Mouse (Mus musculus): Measurements from ENCODE around the gene Brinp2.

Brinp2 gene

GRCm38 (mm10) chr1:158356051-158356461 lies at the start of gene Brinp2:
Gene Brinp2, minus strand, starts transcription at chr1:158356326.
- DNase-seq (ENCODE audit: low read depth, low spot score) = no peak

- no peak for DNase-seq (ENCODE audit: low read depth, low spot score)
Measured at GRCm38 (mm10) chr1:158400898-158401297, 44.8 kb upstream of the Brinp2 start.

- no peak for DNase-seq (ENCODE audit: low read depth, low spot score)
Measured at GRCm38 (mm10) chr1:158397058-158397457, 40.9 kb upstream of the Brinp2 start.

- DNase-seq (ENCODE audit: low read depth, low spot score) = no peak
Measured at GRCm38 (mm10) chr1:158390693-158391092, 34.6 kb upstream of the Brinp2 start.

- no peak for DNase-seq (ENCODE audit: low read depth, low spot score)
Measured at GRCm38 (mm10) chr1:158388995-158389394, 32.9 kb upstream of the Brinp2 start.

GRCm38 (mm10) chr1:158386781-158387180 lies 30.7 kb upstream of the Brinp2 start:
- DNase-seq (ENCODE audit: low read depth, low spot score) = no peak

- DNase-seq (ENCODE audit: low read depth, low spot score) = no peak
Measured at GRCm38 (mm10) chr1:158385311-158385710, 29.2 kb upstream of the Brinp2 start.

- no peak for DNase-seq (ENCODE audit: low read depth, low spot score)
Measured at GRCm38 (mm10) chr1:158383210-158383609, 27.1 kb upstream of the Brinp2 start.

- no peak for DNase-seq (ENCODE audit: low read depth, low spot score)
Measured at GRCm38 (mm10) chr1:158382277-158382676, 26.2 kb upstream of the Brinp2 start.

GRCm38 (mm10) chr1:158364461-158364860 lies 8.3 kb upstream of the Brinp2 start:
- DNase-seq (ENCODE audit: low read depth, low spot score) = no peak

GRCm38 (mm10) chr1:158362292-158363101 lies 6.4 kb upstream of the Brinp2 start:
- no peak for DNase-seq (ENCODE audit: low read depth, low spot score)

GRCm38 (mm10) chr1:158361964-158362291 lies 5.8 kb upstream of the Brinp2 start, which contains the start of gene Astn1:
Gene Astn1, plus strand, starts transcription at chr1:158362273.
- no peak for DNase-seq (ENCODE audit: low read depth, low spot score)

GRCm38 (mm10) chr1:158355177-158356050 lies 712 bp downstream of the Brinp2 start:
- DNase-seq (ENCODE audit: low read depth, low spot score) = no peak

GRCm38 (mm10) chr1:158353656-158354371 lies 2.3 kb downstream of the Brinp2 start:
- no peak for DNase-seq (ENCODE audit: low read depth, low spot score)

GRCm38 (mm10) chr1:158343243-158343714 lies 12.8 kb downstream of the Brinp2 start:
- no peak for DNase-seq (ENCODE audit: low read depth, low spot score)

- DNase-seq (ENCODE audit: low read depth, low spot score) = no peak
Measured at GRCm38 (mm10) chr1:158328839-158329238, 27.3 kb downstream of the Brinp2 start.

- DNase-seq (ENCODE audit: low read depth, low spot score) = no peak
Measured at GRCm38 (mm10) chr1:158328126-158328525, 28.0 kb downstream of the Brinp2 start.

- DNase-seq (ENCODE audit: low read depth, low spot score) = no peak
Measured at GRCm38 (mm10) chr1:158323325-158323724, 32.8 kb downstream of the Brinp2 start.

- no peak for DNase-seq (ENCODE audit: low read depth, low spot score)
Measured at GRCm38 (mm10) chr1:158310426-158311156, 45.5 kb downstream of the Brinp2 start.

GRCm38 (mm10) chr1:158297042-158297441 lies 59.1 kb downstream of the Brinp2 start:
- DNase-seq (ENCODE audit: low read depth, low spot score) = no peak

- no peak for DNase-seq (ENCODE audit: low read depth, low spot score)
Measured at GRCm38 (mm10) chr1:158296287-158296931, 59.7 kb downstream of the Brinp2 start.
